Mouse (Mus musculus): ENCODE results near the gene Wasl. TPM values are rescaled to one million over a fixed set of nuclear protein-coding genes. Genes with fewer than 3 reads are reported as not detected.

Wasl gene
- polyA plus RNA-seq, 1 experiment from 2014 or later: 45.6 TPM

DNA sequence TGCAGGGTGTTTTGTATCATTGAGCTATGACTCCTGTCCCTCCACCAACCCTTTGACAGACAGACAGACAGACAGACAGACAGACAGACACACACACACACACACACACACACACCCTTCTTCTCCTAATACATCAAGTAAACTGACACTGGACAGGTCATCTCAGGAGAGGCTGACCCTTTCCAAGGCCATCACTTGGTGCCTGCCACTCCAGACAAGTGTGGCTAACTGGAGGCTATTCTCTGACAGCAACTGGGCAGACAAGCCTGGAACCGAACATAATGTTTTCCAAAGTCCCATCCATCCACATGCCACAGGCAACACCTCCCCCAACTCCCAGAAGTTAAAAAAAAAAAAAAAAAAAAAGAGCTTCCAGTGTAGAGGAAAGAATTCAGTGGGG, 63.1 kb downstream of the Wasl start:
- Histone ChIP-seq H3K27ac (replicated peaks) (peak overlapping the region; percentile 99), H3K4me3 (peak overlapping the region; percentile 64), H3K36me3 (peaks cover 44% of the 10 kb centered on the region), H3K4me1 (peaks cover 57% of the 10 kb centered on the region), H3K9me3 (no peaks in the 10 kb centered on the region), H3K4me2 (peak overlapping the region; percentile 80), H3K27me3 (replicated peaks) (no peaks in the 10 kb centered on the region), H3K9ac (peak overlapping the region; percentile 92)
- 5% methylated on average over 1 of the region's 1 CpGs for WGBS
- ATAC-seq (ENCODE audit: extremely low read depth, insufficient number of reproducible peaks, low FRiP score, low TSS enrichment): no peak

DNA sequence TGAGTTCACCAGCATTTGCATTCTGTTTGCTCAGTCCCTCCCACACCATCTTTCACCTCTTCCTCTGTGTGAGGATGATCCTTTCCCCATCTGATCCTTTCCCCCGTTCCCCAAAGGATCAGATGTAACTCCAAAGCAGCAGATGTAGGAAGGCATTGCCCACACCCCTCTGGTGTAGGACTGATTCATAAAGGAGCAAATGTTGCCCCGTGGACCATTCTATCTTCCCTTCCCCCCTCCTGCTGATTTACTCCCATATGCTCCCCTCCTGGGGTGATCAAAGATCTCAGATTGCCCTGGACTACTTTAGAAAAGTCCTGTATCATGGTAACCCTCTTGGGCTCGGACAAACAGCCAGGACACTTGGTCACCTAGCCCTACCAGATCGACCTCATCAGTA, 64.1 kb downstream of the Wasl start:
- ATAC-seq (ENCODE audit: extremely low read depth, insufficient number of reproducible peaks, low FRiP score, low TSS enrichment): no peak
- peak overlapping the region; percentile 92 for H3K9ac ChIP-seq
- H3K36me3 ChIP-seq: peaks cover 34% of the 10 kb centered on the region
- peak overlapping the region; percentile 64 for H3K4me3 ChIP-seq
- H3K9me3 ChIP-seq: no peaks in the 10 kb centered on the region
- 54% methylated on average over 4 of the region's 4 CpGs for WGBS
- peaks cover 53% of the 10 kb centered on the region for H3K4me1 ChIP-seq
- peak overlapping the region; percentile 80 for H3K4me2 ChIP-seq
- H3K27me3 ChIP-seq (replicated peaks): no peaks in the 10 kb centered on the region
- H3K27ac ChIP-seq (replicated peaks): peak overlapping the region; percentile 99

DNA sequence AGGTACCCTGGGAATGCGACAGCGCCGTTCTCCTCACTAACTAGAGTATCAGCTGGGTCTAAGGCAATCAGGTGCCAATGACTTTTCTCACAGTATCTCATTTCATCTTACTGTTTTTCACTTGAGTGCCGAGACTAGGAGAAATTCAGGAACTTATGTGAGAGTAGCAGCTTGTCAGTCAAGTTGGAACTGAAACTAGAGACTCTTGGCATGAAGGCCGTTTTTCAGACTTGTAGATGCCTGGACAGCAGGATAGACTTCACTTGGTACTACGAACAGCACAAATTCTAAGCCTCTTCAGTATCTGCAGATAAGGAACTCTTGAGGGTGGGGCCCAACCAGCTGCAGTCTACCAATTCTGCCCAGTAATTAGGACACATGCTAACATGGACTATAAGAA, 64.7 kb downstream of the Wasl start:
- peaks cover 30% of the 10 kb centered on the region for H3K36me3 ChIP-seq
- ATAC-seq (ENCODE audit: extremely low read depth, insufficient number of reproducible peaks, low FRiP score, low TSS enrichment): no peak
- H3K27me3 ChIP-seq (replicated peaks): no peaks in the 10 kb centered on the region
- H3K27ac ChIP-seq (replicated peaks): peak overlapping the region; percentile 99
- 37% methylated on average over 6 of the region's 6 CpGs for WGBS
- peak overlapping the region; percentile 80 for H3K4me2 ChIP-seq
- H3K4me1 ChIP-seq: peaks cover 50% of the 10 kb centered on the region
- H3K4me3 ChIP-seq: peak overlapping the region; percentile 64
- H3K9ac ChIP-seq: peak overlapping the region; percentile 92
- no peaks in the 10 kb centered on the region for H3K9me3 ChIP-seq

DNA sequence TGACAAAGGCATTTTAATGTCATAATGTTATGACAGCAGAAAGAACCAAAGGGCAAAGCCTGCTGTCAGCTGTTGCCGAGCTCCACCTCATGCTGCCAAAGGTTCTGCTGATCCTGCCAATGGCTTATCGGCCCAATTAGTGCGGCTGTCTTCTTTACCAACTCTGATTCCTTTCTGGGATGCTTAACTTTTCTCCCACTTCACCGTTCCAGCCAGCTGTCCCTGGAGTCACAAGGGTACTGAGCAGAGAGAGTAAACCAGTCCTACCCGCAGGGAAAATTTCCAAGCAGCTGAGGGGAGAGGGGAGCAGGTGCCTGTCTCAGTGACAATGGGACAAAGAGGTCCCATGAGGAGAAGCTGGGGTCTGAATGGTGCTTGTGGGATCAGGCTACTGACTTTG, 65.2 kb downstream of the Wasl start:
- H3K4me3 ChIP-seq: peak overlapping the region; percentile 64
- peak overlapping the region; percentile 80 for H3K4me2 ChIP-seq
- ATAC-seq (ENCODE audit: extremely low read depth, insufficient number of reproducible peaks, low FRiP score, low TSS enrichment): no peak
- H3K27me3 ChIP-seq (replicated peaks): no peaks in the 10 kb centered on the region
- 43% methylated on average over 5 of the region's 5 CpGs for WGBS
- H3K9ac ChIP-seq: peak overlapping the region; percentile 92
- H3K4me1 ChIP-seq: peaks cover 50% of the 10 kb centered on the region
- H3K9me3 ChIP-seq: no peaks in the 10 kb centered on the region
- H3K36me3 ChIP-seq: peaks cover 25% of the 10 kb centered on the region
- H3K27ac ChIP-seq (replicated peaks): peak overlapping the region; percentile 99

DNA sequence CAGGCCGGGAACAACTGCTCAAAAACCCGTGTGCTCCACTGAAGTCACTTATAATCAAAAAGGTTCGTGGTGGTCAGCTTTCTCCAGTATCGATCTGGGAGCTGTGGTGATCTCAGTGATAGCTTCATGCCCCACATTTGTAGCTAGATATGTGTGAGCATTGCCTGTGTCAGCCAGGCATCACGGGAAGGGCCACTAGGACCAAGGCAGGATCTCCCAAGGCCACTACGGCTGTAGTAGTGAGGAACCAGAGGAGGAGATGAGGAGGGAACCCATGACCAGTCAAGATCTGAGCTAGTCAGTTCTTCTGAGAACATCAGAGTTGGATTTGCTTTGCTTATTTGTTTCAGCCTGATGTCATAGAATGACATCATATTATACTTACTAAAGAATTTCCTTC, 65.6 kb downstream of the Wasl start:
- 37% methylated on average over 6 of the region's 6 CpGs for WGBS
- peaks cover 50% of the 10 kb centered on the region for H3K4me1 ChIP-seq
- peaks cover 20% of the 10 kb centered on the region for H3K36me3 ChIP-seq
- H3K27ac ChIP-seq (replicated peaks): peak overlapping the region; percentile 99
- ATAC-seq (ENCODE audit: extremely low read depth, insufficient number of reproducible peaks, low FRiP score, low TSS enrichment): no peak
- H3K9me3 ChIP-seq: no peaks in the 10 kb centered on the region
- peak overlapping the region; percentile 92 for H3K9ac ChIP-seq
- H3K4me3 ChIP-seq: peak overlapping the region; percentile 64
- peak overlapping the region; percentile 80 for H3K4me2 ChIP-seq
- H3K27me3 ChIP-seq (replicated peaks): no peaks in the 10 kb centered on the region

DNA sequence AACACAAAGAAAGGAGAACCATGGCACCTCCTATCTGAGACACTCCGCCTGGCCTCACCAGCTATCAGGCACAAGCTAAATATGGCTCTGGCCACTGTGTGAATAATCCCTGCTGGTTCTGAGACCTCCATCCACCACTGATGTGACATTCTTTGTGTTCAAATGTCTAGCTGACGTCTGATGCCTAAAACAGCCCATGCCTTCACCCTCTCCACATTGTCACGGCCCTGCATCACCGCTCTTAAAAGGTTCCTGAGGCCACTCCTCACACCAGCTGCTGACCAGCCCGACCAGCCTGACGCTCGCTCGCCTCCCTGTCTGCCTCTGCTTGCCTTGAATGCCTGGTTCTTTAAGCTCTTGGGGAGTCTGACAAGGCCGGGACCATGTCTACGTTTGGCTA, 67.3 kb downstream of the Wasl start, which contains the start of gene Lmod2:
Gene Lmod2, plus strand, starts transcription at position 263 of the 400 bp plus-strand sequence.
- 34% methylated on average over 10 of the region's 10 CpGs for WGBS
- Histone ChIP-seq H3K4me3 (peak within 1 kb of the TSS; percentile 64), H3K9ac (peak within 1 kb of the TSS; percentile 92), H3K36me3 (peaks cover 4% of the 10 kb centered on the region), H3K4me2 (peak within 1 kb of the TSS; percentile 80), H3K9me3 (no peaks in the 10 kb centered on the region), H3K27me3 (replicated peaks) (no peaks in the 10 kb centered on the region), H3K27ac (replicated peaks) (peak within 1 kb of the TSS; percentile 99), H3K4me1 (peaks cover 42% of the 10 kb centered on the region)
- ATAC-seq (ENCODE audit: extremely low read depth, insufficient number of reproducible peaks, low FRiP score, low TSS enrichment): peak; percentile 77

DNA sequence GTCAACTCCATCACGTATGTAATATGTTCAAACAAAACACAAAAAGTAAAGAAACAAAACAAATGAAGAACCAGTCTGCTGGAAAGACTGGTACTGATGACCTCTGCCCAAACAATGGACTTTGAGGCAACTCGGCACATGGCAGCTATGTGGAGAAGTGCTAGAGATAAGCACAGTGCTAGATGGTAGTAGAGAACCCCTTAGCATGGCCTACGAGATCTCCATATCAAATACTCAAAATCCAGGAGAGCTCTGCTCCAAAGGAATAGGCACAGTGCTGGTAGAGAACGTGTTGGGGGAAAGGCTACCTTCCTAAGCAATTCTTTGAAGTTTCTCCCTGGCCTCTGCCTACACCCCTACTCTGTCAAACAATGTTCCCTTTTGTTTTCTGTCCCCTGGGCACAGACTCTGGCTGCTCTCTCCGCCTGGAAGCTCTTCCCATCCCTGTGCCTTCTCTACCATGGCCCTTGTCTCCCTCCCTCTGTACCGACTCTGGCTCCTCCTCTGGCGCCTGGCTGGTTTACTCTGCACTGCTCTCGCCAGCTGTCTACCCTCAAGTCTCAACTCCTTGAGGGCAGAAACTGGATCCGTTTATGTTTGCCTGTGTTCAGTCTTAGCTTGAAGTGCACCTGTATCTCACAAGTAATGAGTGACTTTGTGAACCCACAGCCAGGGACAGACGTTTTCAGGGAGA, 73.1 kb downstream of the Wasl start:
- Histone ChIP-seq H3K4me2 (no peak overlapping the region), H3K27me3 (replicated peaks) (no peaks in the 10 kb centered on the region), H3K9me3 (no peaks in the 10 kb centered on the region), H3K36me3 (no peaks in the 10 kb centered on the region), H3K4me1 (peaks cover 30% of the 10 kb centered on the region), H3K9ac (no peak overlapping the region), H3K4me3 (no peak overlapping the region), H3K27ac (replicated peaks) (no peak overlapping the region)
- ATAC-seq (ENCODE audit: extremely low read depth, insufficient number of reproducible peaks, low FRiP score, low TSS enrichment): no peak
- 40% methylated on average over 10 of the region's 10 CpGs for WGBS

DNA sequence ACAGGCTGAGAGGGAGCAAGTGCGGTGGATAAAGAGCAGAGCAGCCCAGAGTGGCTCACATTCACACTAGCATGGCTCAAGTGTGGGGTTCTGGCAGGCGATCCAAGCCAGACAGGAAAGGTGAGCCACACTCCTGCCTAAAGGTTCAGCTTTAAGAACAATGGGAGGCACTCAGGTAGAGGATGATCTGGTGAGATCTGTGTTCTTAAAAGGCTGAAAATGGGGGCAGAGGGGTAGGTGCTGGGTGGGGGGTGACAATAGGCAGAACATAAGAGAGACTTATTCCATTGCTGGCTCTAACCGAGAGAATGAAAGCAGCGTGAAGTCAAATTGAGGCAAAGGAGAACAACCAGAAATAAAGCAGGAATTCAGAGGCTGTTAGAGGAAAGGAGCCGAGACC, 74.5 kb downstream of the Wasl start:
- H3K9ac ChIP-seq: 0 out of 2 replicates have a peak overlapping the region, but pooled peaks have one; percentile 19
- 79% methylated on average over 5 of the region's 5 CpGs for WGBS
- peaks cover 41% of the 10 kb centered on the region for H3K4me1 ChIP-seq

DNA sequence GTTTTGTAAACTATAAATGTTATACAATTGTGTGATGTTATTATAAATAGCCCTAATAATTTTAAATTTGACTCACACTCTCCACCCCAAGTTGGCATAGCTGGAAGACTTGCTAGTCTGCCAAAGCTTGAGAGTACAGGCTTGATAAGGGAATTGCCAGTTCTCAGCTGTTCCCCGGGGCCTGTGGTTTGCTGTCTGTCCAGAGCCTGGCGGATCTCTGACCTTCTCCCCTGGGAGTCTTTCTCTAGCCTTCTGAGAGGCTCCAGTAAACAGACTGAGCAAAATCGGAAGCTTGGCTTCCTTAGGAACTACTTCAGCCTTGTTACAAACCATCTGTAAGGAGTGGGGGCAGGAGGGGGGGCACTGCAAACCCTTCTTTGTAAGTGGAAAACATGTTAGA, 77.9 kb downstream of the Wasl start:
- Histone ChIP-seq H3K9ac (peak overlapping the region; percentile 57; the same call in 1 of the 2 replicates), H3K9me3 (no peaks in the 10 kb centered on the region), H3K4me1 (peaks cover 46% of the 10 kb centered on the region), H3K4me3 (no peak overlapping the region), H3K4me2 (peak overlapping the region; percentile 27), H3K27ac (replicated peaks) (peak overlapping the region; percentile 91), H3K27me3 (replicated peaks) (no peaks in the 10 kb centered on the region), H3K36me3 (no peaks in the 10 kb centered on the region)
- no peak for ATAC-seq (ENCODE audit: extremely low read depth, insufficient number of reproducible peaks, low FRiP score, low TSS enrichment)
- 12% methylated on average over 3 of the region's 3 CpGs for WGBS

More for the DNA sequence above, 74.5 kb downstream of the Wasl start:
- H3K27me3 ChIP-seq (replicated peaks): no peaks in the 10 kb centered on the region
- no peak overlapping the region for H3K4me2 ChIP-seq
- ATAC-seq (ENCODE audit: extremely low read depth, insufficient number of reproducible peaks, low FRiP score, low TSS enrichment): no peak
- H3K4me3 ChIP-seq: no peak overlapping the region
- H3K9me3 ChIP-seq: no peaks in the 10 kb centered on the region
- no peaks in the 10 kb centered on the region for H3K36me3 ChIP-seq
- H3K27ac ChIP-seq (replicated peaks): 0 out of 2 replicates have a peak overlapping the region, but pooled peaks have one; percentile 48

DNA sequence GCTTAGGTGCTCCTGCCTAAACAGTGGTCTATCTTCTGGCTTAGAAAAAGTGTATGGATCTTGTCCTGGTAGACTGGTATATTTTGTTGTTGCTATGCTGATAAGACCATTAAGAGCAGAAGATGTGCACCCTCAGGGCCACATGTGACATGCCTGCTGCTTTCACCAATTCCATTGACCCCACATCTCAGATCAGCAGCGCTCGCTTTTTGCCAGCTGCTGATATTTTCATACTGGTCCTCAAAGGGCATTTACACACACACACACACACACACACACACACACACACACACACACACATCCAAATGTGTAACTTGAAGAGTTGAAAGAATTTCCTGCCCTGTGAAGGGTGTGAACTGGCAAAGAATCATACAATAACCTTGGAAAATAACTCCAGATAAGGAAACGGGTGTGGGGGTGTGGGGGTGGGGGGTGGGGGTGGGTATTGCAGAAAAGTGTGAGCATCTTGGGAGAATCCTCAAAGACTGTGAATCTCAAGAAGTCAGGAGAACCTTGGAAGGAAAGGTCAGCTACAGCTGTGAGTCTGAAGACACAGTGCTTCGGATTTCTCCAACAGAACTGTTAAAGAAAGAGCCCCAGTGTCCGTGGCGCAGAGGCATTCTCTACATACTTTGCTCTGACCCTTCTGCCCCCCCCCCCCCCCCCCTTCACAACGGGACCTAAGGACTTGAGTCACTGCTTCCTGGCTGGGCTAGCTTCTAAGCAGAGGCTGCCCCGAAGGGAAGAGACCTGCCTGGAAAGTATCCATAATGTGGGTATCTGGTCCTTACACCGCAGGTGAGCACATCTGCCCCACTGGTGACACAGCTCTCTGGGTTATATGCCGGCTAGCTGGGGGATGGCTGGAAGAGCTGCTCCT, 79.1 kb downstream of the Wasl start:
- Histone ChIP-seq H3K4me3 (no peak overlapping the region), H3K4me2 (peak overlapping the region; percentile 24)
- WGBS: 21% methylated on average over 10 of the region's 10 CpGs

DNA sequence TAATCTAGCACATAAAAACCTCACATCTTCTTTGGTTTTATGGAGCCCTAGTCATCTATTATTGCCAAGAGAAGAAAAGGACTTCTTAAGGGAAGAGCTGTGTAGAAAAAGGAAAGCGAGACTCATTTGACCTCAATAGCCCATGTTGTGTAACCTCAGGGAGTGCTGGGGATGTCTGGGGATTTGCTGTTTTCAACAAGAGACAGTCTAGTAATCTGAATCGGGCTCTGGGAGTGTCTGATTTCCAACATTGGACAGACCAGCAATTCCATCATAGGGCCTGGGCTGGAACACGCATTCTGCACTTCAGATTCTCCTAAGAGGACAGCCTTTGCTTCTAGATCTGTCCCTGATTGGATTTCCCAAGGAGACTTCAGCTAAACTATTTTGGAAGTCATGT, 81.4 kb downstream of the Wasl start:
- no peak overlapping the region for H3K4me2 ChIP-seq
- H3K9ac ChIP-seq: no peak overlapping the region
- H3K4me1 ChIP-seq: peaks cover 37% of the 10 kb centered on the region
- no peak for ATAC-seq (ENCODE audit: extremely low read depth, insufficient number of reproducible peaks, low FRiP score, low TSS enrichment)
- 75% methylated on average over 3 of the region's 3 CpGs for WGBS
- no peaks in the 10 kb centered on the region for H3K9me3 ChIP-seq
- no peaks in the 10 kb centered on the region for H3K27me3 ChIP-seq (replicated peaks)
- no peaks in the 10 kb centered on the region for H3K36me3 ChIP-seq
- no peak overlapping the region for H3K4me3 ChIP-seq
- H3K27ac ChIP-seq (replicated peaks): no peak overlapping the region

More for the DNA sequence above, 79.1 kb downstream of the Wasl start:
- no peak for ATAC-seq (ENCODE audit: extremely low read depth, insufficient number of reproducible peaks, low FRiP score, low TSS enrichment)
- Histone ChIP-seq H3K36me3 (no peaks in the 10 kb centered on the region), H3K9me3 (no peaks in the 10 kb centered on the region), H3K9ac (no peak overlapping the region; the same call in 1 of the 2 replicates), H3K27ac (replicated peaks) (peak overlapping the region; percentile 91), H3K4me1 (peaks cover 41% of the 10 kb centered on the region), H3K27me3 (replicated peaks) (no peaks in the 10 kb centered on the region)
